Mouse (Mus musculus) midbrain, postnatal 0 days (tissue): ENCODE measurements around the gene Atp8b2. TPM values are rescaled to one million over a fixed set of nuclear protein-coding genes. Genes with fewer than 3 reads are reported as not detected.

Experiments
- ATAC-seq: fragments of 200-750 bp; cut with Nextera tagmentation; 2 replicates; pipeline ENCODE4 v1.8.0; 2017; ENCODE audit warnings: moderate number of reproducible peaks, mild to moderate bottlenecking, moderate TSS enrichment, moderate library complexity; ENCODE audit not compliant: low FRiP score
- DNase-seq: peaks from one replicate; pipeline ENCODE4 v3.0.0-alpha.2; 2015; ENCODE audit warnings: low spot score
- H3K27ac ChIP-seq: fragments of 300-500 bp; sonication (generic); 2 replicates; pipeline ENCODE4 v1.5.1; 2014; ENCODE audit warnings: low read depth, mild to moderate bottlenecking, low read length, mixed read lengths
- H3K27me3 ChIP-seq: fragments of 300-500 bp; sonication (generic); 2 replicates; pipeline ENCODE4 v1.6.1; 2014; ENCODE audit warnings: low read length, control low read depth, mixed read lengths; ENCODE audit not compliant: insufficient read depth
- H3K36me3 ChIP-seq: fragments of 300-500 bp; sonication (generic); 2 replicates; pipeline ENCODE4 v1.6.1; 2014; ENCODE audit warnings: low read length, control low read depth, mixed read lengths; ENCODE audit not compliant: insufficient read depth
- H3K4me1 ChIP-seq: fragments of 300-500 bp; sonication (generic); 2 replicates; pipeline ENCODE4 v1.6.1; 2014; ENCODE audit warnings: mild to moderate bottlenecking, control low read depth, antibody characterized with exemption, low read length, mixed read lengths; ENCODE audit not compliant: insufficient read depth
- H3K4me2 ChIP-seq: fragments of 300-500 bp; sonication (generic); 2 replicates; pipeline ENCODE4 v1.6.1; 2014; ENCODE audit warnings: low read depth, mild to moderate bottlenecking, low read length, mixed read lengths; ENCODE audit not compliant: poor library complexity, severe bottlenecking
- H3K4me3 ChIP-seq: fragments of 300-500 bp; sonication (generic); 2 replicates; pipeline ENCODE4 v1.5.1; 2014; ENCODE audit warnings: low read depth, mild to moderate bottlenecking, low read length, moderate library complexity
- H3K9ac ChIP-seq: fragments of 300-500 bp; sonication (generic); replicated peaks from 2 replicates; pipeline ENCODE4 v1.6.1; 2014; ENCODE audit warnings: mild to moderate bottlenecking, low read length, moderate library complexity, mixed read lengths; ENCODE audit not compliant: poor library complexity, severe bottlenecking
- H3K9me3 ChIP-seq: fragments of 300-500 bp; sonication (generic); 2 replicates; pipeline ENCODE4 v1.6.1; 2016; ENCODE audit warnings: low read length, control low read depth
- CTCF ChIP-seq: IDR thresholded peaks from 2 replicates; pipeline ENCODE4 v1.5.1; 2016; ENCODE audit warnings: antibody characterized with exemption, mild to moderate bottlenecking
- WGBS: fragments of 180-500 bp; shearing (Covaris S2); extraction: QIAGEN DNeasy Blood & Tissue Kit; methylation state at CpG from one replicate; pipeline ENCODE4 v1.1.7; 2014; 5-methylcytosine and 5-hydroxymethylcytosine counted together
- microRNA-seq: library from miRNA; unstranded; fragments of <30 nt; microRNA quantifications from one replicate; pipeline ENCODE4, GENCODE M21; 2016; ENCODE audit warnings: borderline number of aligned reads
- polyA plus RNA-seq: library from polyadenylated mRNA; unstranded; fragments of >200 nt; fragmentation: Nextera tagmentation; extraction: Ambion mirVana; gene quantifications from 2 replicates; pipeline ENCODE4 v1.2.1, GENCODE M21; 2015
- total RNA-seq: library from RNA; depleted of rRNA; stranded (reverse); fragments of >200 nt; gene quantifications from 2 replicates; pipeline ENCODE4 v1.2.3, GENCODE M21; 2014; rRNA removed

Atp8b2 gene
- total and polyA plus RNA-seq, 2 experiments from 2014 or later: 7.9 to 95.4 TPM

- Histone ChIP-seq H3K4me1 (no peaks in the 10 kb centered on the region), H3K4me2 (no peak overlapping the region), H3K36me3 (no peaks in the 10 kb centered on the region), H3K27me3 (no peaks in the 10 kb centered on the region), H3K27ac (no peak overlapping the region), H3K9ac (no peak overlapping the region), H3K9me3 (no peaks in the 10 kb centered on the region), H3K4me3 (no peak overlapping the region)
- DNase-seq (no peak), ATAC-seq (no peak)
- TF ChIP-seq CTCF: no peak
- 19% methylated on average over 5 of the region's 5 CpGs for WGBS
These were observed 66.7 kb downstream of the Atp8b2 start for GRCm38 (mm10) chr3:89896571-89896970.

- Histone ChIP-seq H3K9me3 (no peaks in the 10 kb centered on the region), H3K9ac (no peak overlapping the region), H3K27me3 (no peaks in the 10 kb centered on the region), H3K36me3 (no peaks in the 10 kb centered on the region), H3K27ac (no peak overlapping the region), H3K4me2 (no peak overlapping the region), H3K4me1 (no peaks in the 10 kb centered on the region), H3K4me3 (no peak overlapping the region)
- 83% methylated on average over 5 of the region's 5 CpGs for WGBS
- DNase-seq (no peak), ATAC-seq (no peak)
- TF ChIP-seq CTCF: no peak
These were observed 70.7 kb downstream of the Atp8b2 start for GRCm38 (mm10) chr3:89892517-89893106.

- H3K36me3 ChIP-seq: no peaks in the 10 kb centered on the region
- H3K4me1 ChIP-seq: no peaks in the 10 kb centered on the region
- TF ChIP-seq CTCF: no peak
- H3K4me2 ChIP-seq: no peak overlapping the region
- no peak overlapping the region for H3K4me3 ChIP-seq
- no peak for ATAC-seq
- H3K9ac ChIP-seq: no peak overlapping the region
- no peaks in the 10 kb centered on the region for H3K9me3 ChIP-seq
- DNase-seq: no peak
- no peaks in the 10 kb centered on the region for H3K27me3 ChIP-seq
- no peak overlapping the region for H3K27ac ChIP-seq
These were observed 71.6 kb downstream of the Atp8b2 start for GRCm38 (mm10) chr3:89891696-89892095.

GRCm38 (mm10) chr3:89889841-89890430, 73.4 kb downstream of the Atp8b2 start:
- no peak overlapping the region for H3K27ac ChIP-seq
- H3K9ac ChIP-seq: no peak overlapping the region
- H3K4me2 ChIP-seq: no peak overlapping the region
- H3K36me3 ChIP-seq: no peaks in the 10 kb centered on the region
- no peaks in the 10 kb centered on the region for H3K27me3 ChIP-seq
- H3K9me3 ChIP-seq: no peaks in the 10 kb centered on the region
- ATAC-seq (no peak), DNase-seq (no peak)
- no peak for TF ChIP-seq CTCF
- 74% methylated on average over 8 of the region's 8 CpGs for WGBS
- no peak overlapping the region for H3K4me3 ChIP-seq
- no peaks in the 10 kb centered on the region for H3K4me1 ChIP-seq

Small RNA genes lying within 50 kb of the gene (microRNA-seq; reads per million reads assigned to microRNA genes)
- 1.3 reads per million for gene Mir7669

Other genes with a start within 250 kb of the Atp8b2 start
- 77.1 and 93.6 TPM in 2 replicates for gene Adar, start 248.5 kb downstream of the Atp8b2 start, total RNA-seq
- 21.8 and 22.9 TPM in 2 replicates for gene Adar, start 248.5 kb downstream of the Atp8b2 start, polyA plus RNA-seq
- 47.3 and 53.6 TPM in 2 replicates for gene Chrnb2, start 198.9 kb downstream of the Atp8b2 start, total RNA-seq
- gene Chrnb2, start 198.9 kb downstream of the Atp8b2 start, polyA plus RNA-seq: 20.5 and 20.9 TPM in 2 replicates
- 59.1 and 62.2 TPM in 2 replicates for gene Ube2q1, start 189.9 kb downstream of the Atp8b2 start, total RNA-seq
- gene Ube2q1, start 189.9 kb downstream of the Atp8b2 start, polyA plus RNA-seq: 8.9 and 9.4 TPM in 2 replicates
- 1.8 and 2.7 TPM in 2 replicates for gene She, start 132.1 kb downstream of the Atp8b2 start, total RNA-seq
- gene She, start 132.1 kb downstream of the Atp8b2 start, polyA plus RNA-seq: 0.91 and 1.0 TPM in 2 replicates
- gene Il6ra, start 50.3 kb downstream of the Atp8b2 start, total RNA-seq: 0.99 and 2.0 TPM in 2 replicates
- 1.1 and 1.8 TPM in 2 replicates for gene Il6ra, start 50.3 kb downstream of the Atp8b2 start, polyA plus RNA-seq
- 40.6 and 45.7 TPM in 2 replicates for gene Hax1, start 35.3 kb upstream of the Atp8b2 start, total RNA-seq
- 71.8 and 77.4 TPM in 2 replicates for gene Hax1, start 35.3 kb upstream of the Atp8b2 start, polyA plus RNA-seq
- 101 and 111 TPM in 2 replicates for gene 4933434E20Rik, start 88.1 kb upstream of the Atp8b2 start, total RNA-seq
- gene 4933434E20Rik, start 88.1 kb upstream of the Atp8b2 start, polyA plus RNA-seq: 230 and 246 TPM in 2 replicates
- gene Ubap2l, start 89.1 kb upstream of the Atp8b2 start, total RNA-seq: 108 and 112 TPM in 2 replicates
- 93.2 and 133 TPM in 2 replicates for gene Ubap2l, start 89.1 kb upstream of the Atp8b2 start, polyA plus RNA-seq
- 182 and 224 TPM in 2 replicates for gene Tpm3, start 109.1 kb upstream of the Atp8b2 start, total RNA-seq
- 314 and 331 TPM in 2 replicates for gene Tpm3, start 109.1 kb upstream of the Atp8b2 start, polyA plus RNA-seq
- 0.24 and 0.55 TPM in 2 replicates for gene Nup210l, start 140.6 kb upstream of the Atp8b2 start, total RNA-seq
- gene Nup210l, start 140.6 kb upstream of the Atp8b2 start, polyA plus RNA-seq: 0.17 and 0.22 TPM in 2 replicates